Mouse (Mus musculus): ENCODE data around the gene Hip1r. TPM values are rescaled to one million over a fixed set of nuclear protein-coding genes. Genes with fewer than 3 reads are reported as not detected.

Hip1r gene
- polyA plus RNA-seq, 1 experiment from 2014 or later: 13.5 TPM

DNA sequence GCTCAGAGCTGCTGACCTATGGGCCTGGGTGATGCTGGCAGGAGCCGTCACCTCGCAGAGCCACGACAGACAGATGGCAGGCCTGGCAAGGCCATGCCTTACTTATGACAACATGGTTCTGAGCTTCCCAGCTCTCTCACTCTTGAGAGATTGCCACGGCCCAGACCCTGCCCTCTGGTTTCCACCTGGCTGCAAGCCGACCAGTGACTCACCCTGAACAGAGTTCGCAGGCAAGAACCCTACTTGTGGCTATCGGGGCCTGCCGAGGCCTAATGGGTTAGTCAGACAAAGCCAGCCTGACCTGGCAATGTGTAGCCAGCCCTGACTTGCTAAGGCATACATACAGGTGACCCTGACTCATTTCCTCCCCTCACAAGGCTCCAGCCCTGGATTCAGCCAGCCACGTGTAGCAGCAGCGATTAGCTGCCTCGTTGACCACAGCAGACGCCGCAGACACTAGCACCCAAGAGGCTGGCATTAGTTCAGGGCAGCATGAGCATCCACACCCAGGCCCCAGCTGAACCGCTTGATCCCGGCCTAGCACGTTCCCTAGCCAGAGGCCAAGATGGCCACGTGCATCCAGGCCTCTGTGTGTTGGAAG, 33.6 kb downstream of the Hip1r start:
- H3K27ac ChIP-seq (ENCODE audit: low read depth): peak overlapping the region; percentile 39
- peaks cover 73% of the 10 kb centered on the region for H3K36me3 ChIP-seq (replicated peaks; ENCODE audit: insufficient read depth, low read length)
- WGBS (ENCODE audit: insufficient replicate concordance): 91% methylated on average over 17 of the region's 17 CpGs

DNA sequence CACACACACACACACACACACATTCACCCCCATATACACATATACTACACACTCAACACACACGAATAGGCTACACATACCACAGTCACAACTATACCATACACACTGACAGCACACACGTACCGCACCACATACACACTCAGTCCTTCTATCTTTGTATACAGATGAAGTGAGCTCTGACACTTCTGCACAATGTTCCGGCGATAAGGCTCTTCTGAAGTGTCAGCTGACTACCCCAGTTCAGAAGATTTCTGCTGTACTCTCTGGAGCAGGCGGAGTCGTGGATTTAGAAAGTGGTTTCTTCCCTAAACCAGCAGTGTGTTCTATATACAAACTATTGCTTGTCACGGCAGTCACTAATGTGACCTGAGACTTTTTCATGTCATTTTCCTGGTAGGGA, 36.6 kb downstream of the Hip1r start:
- no peak for DNase-seq
- H3K36me3 ChIP-seq (replicated peaks; ENCODE audit: insufficient read depth, low read length): peaks cover 51% of the 10 kb centered on the region
- no peak overlapping the region for H3K9ac ChIP-seq (replicated peaks)
- ATAC-seq: peak; percentile 69
- H3K4me1 ChIP-seq (ENCODE audit: insufficient read depth): peaks cover 53% of the 10 kb centered on the region
- 47% methylated on average over 8 of the region's 8 CpGs for WGBS (ENCODE audit: insufficient replicate concordance)
- peak; percentile 63 for TF ChIP-seq EP300 (IDR thresholded peaks at IDR 0.05; ENCODE audit: low read depth)
- no peak for TF ChIP-seq CTCF (IDR thresholded peaks at IDR 0.05; ENCODE audit: low read depth)
- peak overlapping the region; percentile 66 for H3K27ac ChIP-seq (ENCODE audit: low read depth)
- H3K4me2 ChIP-seq (ENCODE audit: low read depth, low read length): peak overlapping the region; percentile 59
- H3K9me3 ChIP-seq (ENCODE audit: low read length): no peaks in the 10 kb centered on the region
- no peaks in the 10 kb centered on the region for H3K27me3 ChIP-seq (ENCODE audit: insufficient read depth, low read length)
- 0 out of 2 replicates have a peak overlapping the region, but pooled peaks have one; percentile 3 for H3K4me3 ChIP-seq (ENCODE audit: low read depth, low read length)

More for the DNA sequence above, 33.6 kb downstream of the Hip1r start:
- no peak for DNase-seq
- H3K9ac ChIP-seq (replicated peaks): no peak overlapping the region
- H3K4me2 ChIP-seq (ENCODE audit: low read depth, low read length): no peak overlapping the region
- H3K4me3 ChIP-seq (ENCODE audit: low read depth, low read length): no peak overlapping the region
- H3K27me3 ChIP-seq (ENCODE audit: insufficient read depth, low read length): no peaks in the 10 kb centered on the region
- no peaks in the 10 kb centered on the region for H3K9me3 ChIP-seq (ENCODE audit: low read length)
- no peak for ATAC-seq
- peaks cover 30% of the 10 kb centered on the region for H3K4me1 ChIP-seq (ENCODE audit: insufficient read depth)
- TF ChIP-seq CTCF (IDR thresholded peaks at IDR 0.05; ENCODE audit: low read depth): no peak
- no peak for TF ChIP-seq EP300 (IDR thresholded peaks at IDR 0.05; ENCODE audit: low read depth)

DNA sequence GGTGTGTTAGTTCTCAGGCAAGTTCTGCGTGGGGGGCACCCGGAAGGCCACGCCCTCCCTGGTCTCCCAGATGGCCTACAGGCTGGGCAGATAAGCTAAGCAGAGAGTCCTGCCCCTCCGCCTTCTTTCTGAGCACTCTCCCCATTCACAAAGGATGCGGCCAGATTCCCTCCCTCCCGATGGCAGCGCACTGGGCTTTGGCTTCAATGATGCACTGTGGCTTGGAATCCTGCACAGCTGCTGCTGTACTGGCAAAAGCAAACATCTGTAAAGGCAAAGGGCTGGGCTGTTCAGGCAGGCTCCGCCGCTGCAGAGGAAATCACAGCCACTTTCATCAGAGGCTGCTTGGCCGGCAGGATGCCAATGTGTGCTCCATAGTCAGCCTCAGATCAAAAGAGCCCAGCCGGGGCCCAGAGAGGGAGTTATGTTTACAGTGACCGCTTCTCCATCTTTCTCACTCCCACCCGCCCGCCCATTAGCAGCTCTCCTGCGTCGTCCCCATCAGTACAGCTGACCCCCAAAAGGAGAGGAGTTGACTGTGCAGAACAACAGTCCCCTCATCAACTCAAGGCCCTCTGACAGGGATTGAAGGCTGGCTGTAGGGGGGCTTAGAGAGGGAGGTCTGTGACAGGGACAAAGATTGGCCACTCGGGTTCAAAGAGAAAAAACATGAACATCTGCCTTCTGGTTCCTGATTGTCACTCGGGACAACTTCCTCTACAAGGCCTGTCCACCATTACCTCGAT, 37.7 kb downstream of the Hip1r start:
- Histone ChIP-seq H3K4me2 (ENCODE audit: low read depth, low read length) (peak overlapping the region; percentile 59), H3K27ac (ENCODE audit: low read depth) (peak overlapping the region; percentile 66), H3K27me3 (ENCODE audit: insufficient read depth, low read length) (no peaks in the 10 kb centered on the region), H3K36me3 (replicated peaks; ENCODE audit: insufficient read depth, low read length) (peaks cover 42% of the 10 kb centered on the region), H3K9me3 (ENCODE audit: low read length) (no peaks in the 10 kb centered on the region), H3K4me3 (ENCODE audit: low read depth, low read length) (peak overlapping the region; percentile 3), H3K4me1 (ENCODE audit: insufficient read depth) (peaks cover 58% of the 10 kb centered on the region), H3K9ac (replicated peaks) (0 out of 2 replicates have a peak overlapping the region, but pooled peaks have one; percentile 31)
- DNase-seq: peak; percentile 76
- 20% methylated on average over 19 of the region's 19 CpGs for WGBS (ENCODE audit: insufficient replicate concordance)
- TF ChIP-seq EP300 (IDR thresholded peaks at IDR 0.05; ENCODE audit: low read depth) (0 out of 2 replicates have a peak, but pooled peaks have one; percentile 30), CTCF (IDR thresholded peaks at IDR 0.05; ENCODE audit: low read depth) (no peak)
- peak; percentile 38 for ATAC-seq

DNA sequence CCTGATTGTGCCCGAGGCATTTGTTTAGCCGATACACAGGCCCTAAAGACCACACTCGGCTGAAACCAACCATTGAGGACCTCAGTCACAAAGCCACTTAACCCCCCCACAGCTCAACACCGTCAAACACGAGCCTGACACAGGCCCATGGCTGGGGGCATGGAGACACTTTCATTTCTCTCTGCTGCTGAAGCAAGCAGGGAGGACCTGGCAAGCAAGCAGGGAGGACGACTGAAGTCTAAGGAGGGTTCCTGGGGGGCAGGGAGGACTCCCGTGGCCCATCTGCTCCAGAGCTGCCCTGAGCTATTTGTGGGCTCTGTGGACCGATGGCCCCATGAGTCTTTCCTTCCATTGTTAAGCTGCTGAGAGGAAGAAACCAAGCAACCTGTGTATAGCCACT, 38.5 kb downstream of the Hip1r start:
- peaks cover 33% of the 10 kb centered on the region for H3K36me3 ChIP-seq (replicated peaks; ENCODE audit: insufficient read depth, low read length)
- H3K4me2 ChIP-seq (ENCODE audit: low read depth, low read length): peak overlapping the region; percentile 59
- no peak for TF ChIP-seq CTCF (IDR thresholded peaks at IDR 0.05; ENCODE audit: low read depth)
- no peak for TF ChIP-seq EP300 (IDR thresholded peaks at IDR 0.05; ENCODE audit: low read depth)
- H3K4me1 ChIP-seq (ENCODE audit: insufficient read depth): peaks cover 66% of the 10 kb centered on the region
- 15% methylated on average over 8 of the region's 8 CpGs for WGBS (ENCODE audit: insufficient replicate concordance)
- DNase-seq (no peak), ATAC-seq (no peak)
- peak overlapping the region; percentile 66 for H3K27ac ChIP-seq (ENCODE audit: low read depth)
- H3K27me3 ChIP-seq (ENCODE audit: insufficient read depth, low read length): no peaks in the 10 kb centered on the region
- no peak overlapping the region for H3K4me3 ChIP-seq (ENCODE audit: low read depth, low read length)
- H3K9me3 ChIP-seq (ENCODE audit: low read length): no peaks in the 10 kb centered on the region
- H3K9ac ChIP-seq (replicated peaks): peak overlapping the region; percentile 52; the same call in 1 of the 2 replicates

DNA sequence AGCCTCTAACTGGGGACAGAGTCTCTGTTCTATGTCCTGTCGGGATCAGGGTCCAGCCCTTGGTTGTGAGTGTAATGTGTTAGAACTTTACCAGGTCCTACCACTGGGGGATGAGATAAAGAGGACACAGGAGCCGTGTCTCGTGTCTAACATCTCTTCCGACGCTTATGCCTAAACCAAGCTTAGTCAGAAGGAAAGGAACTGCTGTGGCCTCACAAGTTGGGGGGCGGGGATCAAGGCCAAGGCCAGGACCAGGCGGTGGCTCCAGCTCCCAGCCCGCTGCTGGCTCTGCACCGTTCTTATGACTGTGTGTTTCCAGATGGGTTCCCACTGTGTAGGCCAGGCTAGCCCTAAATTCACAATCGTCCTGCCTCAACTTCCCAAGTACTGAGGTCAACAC, 39.5 kb downstream of the Hip1r start:
- no peak for ATAC-seq
- no peak overlapping the region for H3K4me2 ChIP-seq (ENCODE audit: low read depth, low read length)

DNA sequence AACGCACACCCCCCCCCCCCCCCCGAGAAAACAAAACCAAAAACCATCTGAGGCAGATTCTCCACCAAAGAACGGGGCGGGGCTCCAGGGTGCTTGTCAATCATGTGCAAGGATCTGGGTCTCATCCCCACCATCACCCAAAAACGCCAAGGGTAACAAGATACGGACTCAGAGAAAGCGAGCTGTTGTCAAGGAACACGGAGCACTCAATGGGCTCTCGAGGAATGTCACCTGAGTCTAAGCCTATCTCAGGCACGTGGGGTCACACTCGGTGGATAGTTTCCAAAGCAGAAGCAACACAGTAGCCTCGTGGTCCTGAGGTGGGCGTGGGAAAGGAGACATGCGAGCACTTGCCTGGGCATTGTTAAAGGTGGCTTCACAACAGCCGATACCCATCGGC, 40.3 kb downstream of the Hip1r start:
- no peak overlapping the region for H3K9ac ChIP-seq (replicated peaks)
- H3K4me2 ChIP-seq (ENCODE audit: low read depth, low read length): peak overlapping the region; percentile 24; the same call in 1 of the 2 replicates
- ATAC-seq (no peak), DNase-seq (no peak)
- H3K27me3 ChIP-seq (ENCODE audit: insufficient read depth, low read length): no peaks in the 10 kb centered on the region
- peaks cover 15% of the 10 kb centered on the region for H3K36me3 ChIP-seq (replicated peaks; ENCODE audit: insufficient read depth, low read length)
- H3K27ac ChIP-seq (ENCODE audit: low read depth): no peak overlapping the region
- H3K4me1 ChIP-seq (ENCODE audit: insufficient read depth): peaks cover 84% of the 10 kb centered on the region
- H3K4me3 ChIP-seq (ENCODE audit: low read depth, low read length): no peak overlapping the region
- 72% methylated on average over 16 of the region's 16 CpGs for WGBS (ENCODE audit: insufficient replicate concordance)
- no peaks in the 10 kb centered on the region for H3K9me3 ChIP-seq (ENCODE audit: low read length)
- TF ChIP-seq EP300 (IDR thresholded peaks at IDR 0.05; ENCODE audit: low read depth) (no peak), CTCF (IDR thresholded peaks at IDR 0.05; ENCODE audit: low read depth) (no peak)

More for the DNA sequence above, 39.5 kb downstream of the Hip1r start:
- no peak for DNase-seq
- 33% methylated on average over 10 of the region's 10 CpGs for WGBS (ENCODE audit: insufficient replicate concordance)
- no peak for TF ChIP-seq EP300 (IDR thresholded peaks at IDR 0.05; ENCODE audit: low read depth)
- 0 out of 2 replicates have a peak, but pooled peaks have one; percentile 19 for TF ChIP-seq CTCF (IDR thresholded peaks at IDR 0.05; ENCODE audit: low read depth)
- no peaks in the 10 kb centered on the region for H3K9me3 ChIP-seq (ENCODE audit: low read length)
- peaks cover 76% of the 10 kb centered on the region for H3K4me1 ChIP-seq (ENCODE audit: insufficient read depth)
- no peaks in the 10 kb centered on the region for H3K27me3 ChIP-seq (ENCODE audit: insufficient read depth, low read length)
- peaks cover 24% of the 10 kb centered on the region for H3K36me3 ChIP-seq (replicated peaks; ENCODE audit: insufficient read depth, low read length)
- no peak overlapping the region for H3K9ac ChIP-seq (replicated peaks)
- no peak overlapping the region for H3K4me3 ChIP-seq (ENCODE audit: low read depth, low read length)
- H3K27ac ChIP-seq (ENCODE audit: low read depth): 0 out of 2 replicates have a peak overlapping the region, but pooled peaks have one; percentile 66

Data from liver, postnatal 0 days (tissue).